28 mouse cellular contexts compared by ENCODE assay signal in genomic region chr9:88085181-88085816, GRCm38 (mm10).
A peak's percentile ranks its signal among the peaks of the same experiment; 100 is the strongest.
DNase-seq lines count a peak whose midpoint lies in the region; ATAC-seq and TF ChIP-seq lines count a peak whose summit lies in the region.
"Had no signal": no experiment of that assay in that cellular context is flagged by ENCODE, and none has a peak within 500 bp of the region (broad histone marks: within the 10 kb centered on the region; RNA-seq: fewer than 3 reads in every experiment).

No protein-coding gene starts in this region.

- H3K9ac ChIP-seq in embryonic facial prominence, embryonic 14.5 days (ENCODE audit: low read depth, low read length), result no peak overlapping the region
- no peak overlapping the region for H3K9ac ChIP-seq in heart, embryonic 12.5 days
- H3K9ac ChIP-seq in lung, embryonic 16.5 days (ENCODE audit: low read length), result no peak overlapping the region
- no peak overlapping the region for H3K9ac ChIP-seq in stomach, postnatal 0 days (ENCODE audit: low read length)
- H3K9ac ChIP-seq: embryonic facial prominence, embryonic 12.5 days; heart, embryonic 15.5 days; hindbrain, embryonic 13.5 days; limb, embryonic 13.5 days; liver, embryonic 12.5 days; liver, postnatal 0 days had no signal

- TF ChIP-seq EP300 in stomach, postnatal 0 days (optimal IDR thresholded peaks at IDR 0.05), result no peak

- no peak overlapping the region for H3K27ac ChIP-seq in embryonic facial prominence, embryonic 14.5 days (replicated peaks; ENCODE audit: low read depth, low read length)
- no peak overlapping the region for H3K27ac ChIP-seq in embryonic facial prominence, embryonic 10.5 days (replicated peaks)
- H3K27ac ChIP-seq in heart, embryonic 12.5 days (ENCODE audit: poor library complexity, severe bottlenecking), result no peak overlapping the region
- no peak overlapping the region for H3K27ac ChIP-seq in lung, embryonic 16.5 days (ENCODE audit: low read length)
- no peak overlapping the region for H3K27ac ChIP-seq in stomach, postnatal 0 days (replicated peaks)
- H3K27ac ChIP-seq: embryonic facial prominence, embryonic 12.5 days; forebrain, embryonic 10.5 days; gastrocnemius, adult 2 months; heart, embryonic 15.5 days; hindbrain, embryonic 13.5 days; left cerebral cortex, adult 2 months; limb, embryonic 13.5 days; liver, embryonic 12.5 days had no signal

- ATAC-seq in embryonic facial prominence, embryonic 14.5 days (ENCODE audit: low read depth), result peak; percentile 26; the same call in 1 of the 2 replicates
- ATAC-seq in heart, embryonic 12.5 days (ENCODE audit: insufficient number of reproducible peaks, low FRiP score), result no peak
- peak; percentile 79 for ATAC-seq in lung, embryonic 16.5 days (ENCODE audit: low read depth)
- no peak for ATAC-seq in stomach, postnatal 0 days (ENCODE audit: low FRiP score, low TSS enrichment)
- ATAC-seq: forebrain, embryonic 16.5 days; intestine, embryonic 16.5 days; liver, embryonic 12.5 days; liver, postnatal 0 days; Patski had no signal

- peak; percentile 49 for DNase-seq in embryonic facial prominence, embryonic 14.5 days (ENCODE audit: low spot score)
- DNase-seq in embryonic facial prominence, embryonic 10.5 days (ENCODE audit: low spot score), result no peak
- peak; percentile 55 to 59 for DNase-seq in heart, adult 9 months (ENCODE audit: low spot score in 2 of 2)
- no peak for DNase-seq in lung, postnatal 4 days
- peak; percentile 37 for DNase-seq in heart, postnatal 4 days
- no peak for DNase-seq in stomach, postnatal 0 days (ENCODE audit: low spot score)
- DNase-seq: adrenal gland, postnatal 14 days; cerebellum, adult 11 months; cerebellum, adult 9-10 months; cerebellum, postnatal 36 days; gastrocnemius, adult 2 months; kidney, postnatal 10 days; liver, postnatal 0 days; midbrain, embryonic 14.5 days; thymus, postnatal 14 days had no signal

- H3K4me2 ChIP-seq in embryonic facial prominence, embryonic 14.5 days (ENCODE audit: low read depth, low read length), result no peak overlapping the region
- no peak overlapping the region for H3K4me2 ChIP-seq in heart, embryonic 12.5 days
- H3K4me2 ChIP-seq in lung, embryonic 16.5 days (ENCODE audit: low read depth, low read length), result no peak overlapping the region
- H3K4me2 ChIP-seq in stomach, postnatal 0 days (replicated peaks; ENCODE audit: low read depth), result no peak overlapping the region
- H3K4me2 ChIP-seq: embryonic facial prominence, embryonic 12.5 days; heart, embryonic 15.5 days; hindbrain, embryonic 13.5 days; limb, embryonic 13.5 days; liver, embryonic 12.5 days had no signal

- H3K36me3 ChIP-seq in embryonic facial prominence, embryonic 14.5 days (ENCODE audit: control insufficient read depth, insufficient read depth, low read length), result no peaks in the 10 kb centered on the region
- H3K36me3 ChIP-seq in embryonic facial prominence, embryonic 10.5 days (replicated peaks), result no peaks in the 10 kb centered on the region
- no peaks in the 10 kb centered on the region for H3K36me3 ChIP-seq in heart, embryonic 12.5 days
- H3K36me3 ChIP-seq in lung, embryonic 16.5 days (ENCODE audit: control insufficient read depth, insufficient read depth, low read length), result no peaks in the 10 kb centered on the region
- H3K36me3 ChIP-seq in stomach, postnatal 0 days (ENCODE audit: control insufficient read depth, insufficient read depth, low read length), result no peaks in the 10 kb centered on the region
- H3K36me3 ChIP-seq: embryonic facial prominence, embryonic 12.5 days; forebrain, embryonic 10.5 days; G1E; heart, embryonic 15.5 days; hindbrain, embryonic 13.5 days; limb, embryonic 13.5 days; liver, embryonic 12.5 days had no signal

- no peaks in the 10 kb centered on the region for H3K4me1 ChIP-seq in embryonic facial prominence, embryonic 14.5 days (ENCODE audit: control insufficient read depth, insufficient read depth, low read length)
- H3K4me1 ChIP-seq in embryonic facial prominence, embryonic 10.5 days, result no peaks in the 10 kb centered on the region
- no peaks in the 10 kb centered on the region for H3K4me1 ChIP-seq in heart, embryonic 12.5 days (replicated peaks)
- H3K4me1 ChIP-seq in lung, embryonic 16.5 days (replicated peaks; ENCODE audit: control insufficient read depth, insufficient read depth, low read length), result peaks cover 3% of the 10 kb centered on the region; the same call in 1 of the 2 replicates
- H3K4me1 ChIP-seq in stomach, postnatal 0 days (replicated peaks; ENCODE audit: control insufficient read depth, insufficient read depth), result no peaks in the 10 kb centered on the region; the same call in 1 of the 2 replicates
- H3K4me1 ChIP-seq: embryonic facial prominence, embryonic 12.5 days; forebrain, embryonic 10.5 days; heart, embryonic 15.5 days; hindbrain, embryonic 13.5 days; liver, embryonic 12.5 days had no signal

- no peak for TF ChIP-seq CTCF in stomach, postnatal 0 days (IDR thresholded peaks at IDR 0.05; ENCODE audit: low read depth)

- 78% methylated on average over 11 of the region's 11 CpGs for WGBS in embryonic facial prominence, embryonic 14.5 days
- 90% methylated on average over 11 of the region's 11 CpGs for WGBS in embryonic facial prominence, embryonic 10.5 days
- 81% methylated on average over 11 of the region's 11 CpGs for WGBS in heart, embryonic 12.5 days
- 62% methylated on average over 11 of the region's 11 CpGs for WGBS in lung, embryonic 16.5 days
- WGBS in stomach, postnatal 0 days, result 83% methylated on average over 11 of the region's 11 CpGs

- no peak overlapping the region for H3K4me3 ChIP-seq in embryonic facial prominence, embryonic 14.5 days (ENCODE audit: low read depth, low read length)
- no peak overlapping the region for H3K4me3 ChIP-seq in embryonic facial prominence, embryonic 10.5 days
- no peak overlapping the region for H3K4me3 ChIP-seq in heart, embryonic 12.5 days
- no peak overlapping the region for H3K4me3 ChIP-seq in lung, embryonic 16.5 days (ENCODE audit: low read length)
- no peak overlapping the region for H3K4me3 ChIP-seq in stomach, postnatal 0 days (ENCODE audit: low read depth, low read length)
- H3K4me3 ChIP-seq: embryonic facial prominence, embryonic 12.5 days; forebrain, embryonic 10.5 days; gastrocnemius, adult 2 months; heart, embryonic 15.5 days; hindbrain, embryonic 13.5 days; left cerebral cortex, adult 2 months; limb, embryonic 13.5 days; liver, embryonic 12.5 days had no signal

- H3K27me3 ChIP-seq in embryonic facial prominence, embryonic 14.5 days (replicated peaks; ENCODE audit: control insufficient read depth, insufficient read depth, low read length), result no peaks in the 10 kb centered on the region
- H3K27me3 ChIP-seq in embryonic facial prominence, embryonic 10.5 days (replicated peaks; ENCODE audit: low read depth, poor library complexity, severe bottlenecking), result no peaks in the 10 kb centered on the region
- peaks cover 23% of the 10 kb centered on the region for H3K27me3 ChIP-seq in heart, embryonic 12.5 days (replicated peaks)
- no peaks in the 10 kb centered on the region for H3K27me3 ChIP-seq in lung, embryonic 16.5 days (ENCODE audit: control insufficient read depth, insufficient read depth, low read depth, low read length)
- no peaks in the 10 kb centered on the region for H3K27me3 ChIP-seq in stomach, postnatal 0 days (ENCODE audit: control insufficient read depth, insufficient read depth, low read length)
- H3K27me3 ChIP-seq: embryonic facial prominence, embryonic 12.5 days; hindbrain, embryonic 13.5 days; limb, embryonic 13.5 days; liver, embryonic 12.5 days; Patski had no signal

- H3K9me3 ChIP-seq in embryonic facial prominence, embryonic 14.5 days (ENCODE audit: control insufficient read depth, low read length), result no peaks in the 10 kb centered on the region
- no peaks in the 10 kb centered on the region for H3K9me3 ChIP-seq in embryonic facial prominence, embryonic 10.5 days
- H3K9me3 ChIP-seq in heart, embryonic 12.5 days (replicated peaks), result no peaks in the 10 kb centered on the region
- H3K9me3 ChIP-seq in lung, embryonic 16.5 days (ENCODE audit: control insufficient read depth, low read length), result no peaks in the 10 kb centered on the region
- H3K9me3 ChIP-seq in stomach, postnatal 0 days (ENCODE audit: control insufficient read depth, low read length), result no peaks in the 10 kb centered on the region
- H3K9me3 ChIP-seq: embryonic facial prominence, embryonic 12.5 days; forebrain, embryonic 10.5 days; heart, embryonic 15.5 days; hindbrain, embryonic 13.5 days; limb, embryonic 13.5 days; liver, embryonic 12.5 days had no signal

Comparison
In these comparisons a context has a peak if more than half of its experiments do, and no peak if none do; other contexts are left out.
1. DNase-seq: peak in embryonic facial prominence, embryonic 14.5 days (single experiment), heart, adult 9 months (2 of 2) and heart, postnatal 4 days (single experiment); none in embryonic facial prominence, embryonic 10.5 days (single experiment), lung, postnatal 4 days (0 of 2) and stomach, postnatal 0 days (single experiment).
2. ATAC-seq: peak in embryonic facial prominence, embryonic 14.5 days (single experiment) and lung, embryonic 16.5 days (single experiment); none in heart, embryonic 12.5 days (single experiment) and stomach, postnatal 0 days (single experiment).